Mouse (Mus musculus) layer of hippocampus, postnatal 25 days (tissue): Measurements from ENCODE around the gene Spata31d1c. TPM values are rescaled to one million over a fixed set of nuclear protein-coding genes. Genes with fewer than 3 reads are reported as not detected.

Experiments
- DNase-seq, 2 experiments: peaks; one replicate each; pipeline ENCODE4 v3.0.0; 2022; ENCODE audit warnings: mixed read lengths in 2 of 2, low spot score in 1 of 2; ENCODE audit errors: extremely low spot score in 1 of 2
- total RNA-seq, 2 experiments: library from RNA; stranded (reverse); gene quantifications; 2 replicates each; pipeline ENCODE4 v1.2.3; 2021

Gene Spata31d1c
- total RNA-seq = not detected

DNA sequence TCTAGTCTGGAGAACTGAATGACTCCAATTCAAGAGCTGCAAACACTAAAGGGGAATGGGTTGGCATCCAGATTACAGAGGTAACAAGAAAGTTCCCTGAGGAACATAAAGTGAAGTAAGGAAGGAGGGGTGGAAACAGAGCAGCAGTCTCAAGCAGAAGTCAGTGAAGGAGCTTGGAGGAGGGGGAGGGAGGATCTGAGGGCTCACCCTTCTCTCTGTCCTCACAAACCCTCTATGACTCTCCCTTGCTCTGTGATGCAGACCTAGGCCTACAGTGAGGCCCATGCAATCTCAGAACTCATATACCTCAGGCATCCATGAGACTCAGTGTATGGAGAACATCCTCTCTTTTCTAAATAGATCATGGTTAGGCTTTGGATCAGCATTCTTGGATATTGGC is at the start of gene Spata31d1c:
Gene Spata31d1c (plus strand): TSS at position 301 of the 400 bp plus-strand sequence.
- DNase-seq = no peak

- DNase-seq = no peak
Measured at GRCm38 (mm10) chr13:64988828-64989227, 44.0 kb upstream of the Spata31d1c start.

- DNase-seq = no peak
Measured at GRCm38 (mm10) chr13:65005414-65005813, 27.4 kb upstream of the Spata31d1c start.

DNA sequence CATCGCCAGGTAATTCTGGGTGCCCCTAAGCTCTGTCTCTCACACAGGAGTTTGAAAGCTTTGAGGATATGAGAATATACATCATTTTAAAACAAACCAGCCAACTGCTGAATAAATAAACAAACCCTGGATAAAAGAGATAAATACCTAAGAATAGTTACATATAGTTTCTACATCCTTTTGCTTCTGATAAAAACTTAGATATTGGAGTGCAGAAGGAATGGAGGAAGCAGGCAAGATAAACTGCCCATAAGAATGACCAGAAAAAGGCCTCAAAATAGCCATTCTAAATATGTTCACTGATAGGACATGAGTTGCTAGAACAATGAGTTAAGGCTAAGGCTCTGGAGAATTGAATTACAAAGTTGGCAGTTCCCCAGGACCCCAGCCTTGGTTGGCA is 26.1 kb upstream of the Spata31d1c start:
- DNase-seq = no peak

DNA sequence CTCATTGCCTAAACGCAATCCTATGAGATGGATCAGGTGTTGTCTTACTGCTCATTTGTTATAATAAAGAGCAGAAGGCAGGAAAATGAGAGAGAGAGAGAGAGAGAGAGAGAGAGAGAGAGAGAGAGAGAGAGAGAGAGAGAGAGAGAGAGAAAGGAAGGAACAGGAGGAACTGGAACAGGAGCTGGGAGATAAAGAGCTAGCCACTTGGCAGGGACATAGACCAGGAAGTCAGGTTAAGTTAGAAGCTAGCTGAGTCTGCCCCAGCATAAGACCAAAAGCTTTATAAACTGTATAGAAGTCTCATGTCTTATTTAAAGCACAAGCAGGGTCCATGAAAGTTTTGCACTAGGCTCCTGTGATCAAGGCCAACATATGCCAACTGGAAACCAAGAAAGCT is 24.9 kb upstream of the Spata31d1c start:
- DNase-seq = no peak

GRCm38 (mm10) chr13:65011052-65011738 is 21.7 kb upstream of the Spata31d1c start:
- DNase-seq = no peak

- DNase-seq = no peak
Measured at GRCm38 (mm10) chr13:65035057-65035456, 2.2 kb downstream of the Spata31d1c start.

GRCm38 (mm10) chr13:65052660-65053059 is 19.8 kb downstream of the Spata31d1c start, which contains the start of gene Prss47:
TSS of gene Prss47 (minus strand) at chr13:65052760.
- no peak for DNase-seq

DNA sequence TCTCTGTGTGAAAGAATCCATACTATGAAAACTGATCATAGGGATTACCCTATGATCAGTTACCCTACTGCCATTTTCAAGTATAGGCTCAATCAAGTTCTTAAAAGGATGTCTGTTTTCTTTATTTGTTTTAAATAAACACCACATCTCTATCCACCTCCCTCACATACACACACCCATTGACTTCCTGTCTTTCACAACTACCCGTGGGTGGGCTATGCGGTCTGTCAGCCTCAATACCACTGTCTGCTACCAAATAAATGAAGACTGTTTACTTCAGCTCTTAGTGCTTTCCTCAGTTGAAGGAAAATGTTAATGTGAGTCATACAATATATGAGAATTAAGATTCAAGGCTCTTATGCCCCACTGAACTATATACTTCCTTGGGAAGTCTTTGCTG is 37.1 kb downstream of the Spata31d1c start:
- DNase-seq = no peak

Other genes starting within 250 kb of the Spata31d1c start
- gene Cntnap3, start 129.1 kb upstream of the Spata31d1c start, total RNA-seq = 1 to 10 TPM; 3.6 to 4.6 TPM
- gene Spata31, start 115.7 kb upstream of the Spata31d1c start, total RNA-seq = not detected
- not detected for gene Prss47, start 19.7 kb downstream of the Spata31d1c start, total RNA-seq
- gene Mfsd14b, start 79.9 kb downstream of the Spata31d1c start, total RNA-seq = 10 to 100 TPM; 43.1 to 46.3 TPM
- gene Olfr465-ps1, start 105.0 kb downstream of the Spata31d1c start, total RNA-seq = not detected
- not detected for gene Olfr466, start 117.2 kb downstream of the Spata31d1c start, total RNA-seq
- under 1 TPM; 0.17 to 0.35 TPM for gene Nlrp4f, start 172.9 kb downstream of the Spata31d1c start, total RNA-seq
- under 1 TPM in 1 of 2 experiments, not detected in 1; 0.52 TPM for gene Gm10775, start 226.5 kb downstream of the Spata31d1c start, total RNA-seq
- gene Zfp369, start 245.8 kb downstream of the Spata31d1c start, total RNA-seq = 10 to 100 TPM; 63.2 to 64.2 TPM